ENCODE assay signal across 17 mouse cellular contexts in genomic region chr6:21830931-21831330, GRCm38 (mm10). TPM values are rescaled to one million over a fixed set of nuclear protein-coding genes. Genes with fewer than 3 reads are reported as not detected.
"Had no signal": no experiment of that assay in that cellular context is flagged by ENCODE, and none has a peak within 500 bp of the region (broad histone marks: within the 10 kb centered on the region; RNA-seq: fewer than 3 reads in every experiment).

No protein-coding gene starts in this region.

- H3K4me2 ChIP-seq: neural tube, embryonic 13.5 days; neural tube, embryonic 15.5 days; stomach, embryonic 15.5 days had no signal

- H3K9ac ChIP-seq: neural tube, embryonic 13.5 days; neural tube, embryonic 15.5 days; stomach, embryonic 15.5 days had no signal

- H3K27ac ChIP-seq: neural tube, embryonic 13.5 days; neural tube, embryonic 15.5 days; stomach, embryonic 15.5 days; stomach, postnatal 0 days had no signal

- H3K4me3 ChIP-seq: neural tube, embryonic 13.5 days; neural tube, embryonic 15.5 days; stomach, embryonic 15.5 days had no signal

- H3K27me3 ChIP-seq: neural tube, embryonic 13.5 days; neural tube, embryonic 15.5 days; stomach, embryonic 15.5 days had no signal

- H3K9me3 ChIP-seq: neural tube, embryonic 13.5 days; neural tube, embryonic 15.5 days; stomach, embryonic 15.5 days had no signal

- DNase-seq: retina, postnatal 1 day; right cerebral cortex, adult 18-20 months; right cerebral cortex, postnatal 14 days; right cerebral cortex, postnatal 25 days; right cerebral cortex, postnatal 4 days; spleen, adult 18-20 months; thymus, adult 18-20 months; thymus, adult 2 months; thymus, postnatal 14 days; thymus, postnatal 25 days; thymus, postnatal 36 days; thymus, postnatal 4 days had no signal

RNA-seq across cellular contexts. Expression of gene Tspan12, which starts 21.4 kb away (rescaled TPM):
- total RNA-seq: neutrophil, adult 5-6 weeks had no signal
